ENCODE assay signal across 21 mouse cellular contexts in genomic region chr1:132535541-132535940, GRCm38 (mm10). TPM values are rescaled to one million over a fixed set of nuclear protein-coding genes. Genes with fewer than 3 reads are reported as not detected.
"Had no signal": no experiment of that assay in that cellular context is flagged by ENCODE, and none has a peak within 500 bp of the region (broad histone marks: within the 10 kb centered on the region; RNA-seq: fewer than 3 reads in every experiment).

No protein-coding gene starts in this region.

- ATAC-seq: liver, postnatal 0 days; lung, postnatal 0 days; midbrain, embryonic 16.5 days had no signal

- DNase-seq: liver, postnatal 0 days; lung, adult 2 months; lung, postnatal 14 days; lung, postnatal 36 days; right cerebral cortex, postnatal 14 days; thymus, adult 2 months; thymus, postnatal 25 days; thymus, postnatal 4 days had no signal

- H3K9me3 ChIP-seq: liver, embryonic 15.5 days; lung, embryonic 15.5 days; megakaryocyte, embryonic 14.5 days; stomach, embryonic 15.5 days had no signal

- H3K27ac ChIP-seq: liver, embryonic 15.5 days; lung, embryonic 15.5 days; macrophage; stomach, embryonic 15.5 days; stomach, postnatal 0 days had no signal

- H3K4me2 ChIP-seq: liver, embryonic 15.5 days; lung, embryonic 15.5 days; midbrain, embryonic 11.5 days; stomach, embryonic 15.5 days had no signal

- H3K36me3 ChIP-seq: liver, embryonic 15.5 days; lung, embryonic 15.5 days; stomach, embryonic 15.5 days had no signal

- H3K9ac ChIP-seq: liver, embryonic 15.5 days; liver, postnatal 0 days; lung, embryonic 15.5 days; stomach, embryonic 15.5 days had no signal

- H3K4me3 ChIP-seq: liver, embryonic 15.5 days; lung, embryonic 15.5 days; megakaryocyte, embryonic 14.5 days; stomach, embryonic 15.5 days had no signal

- H3K4me1 ChIP-seq: liver, embryonic 15.5 days; megakaryocyte, embryonic 14.5 days had no signal

RNA-seq across cellular contexts. Expression of gene Cntn2, which starts 7.5 kb away (rescaled TPM):
- total RNA-seq: megakaryocyte progenitor cell, adult 5-6 weeks; monocyte, adult 5-6 weeks had no signal
- polyA plus RNA-seq: macrophage; spleen, adult 2 months; testis, adult 2 months had no signal
